Mouse (Mus musculus) gastrocnemius, postnatal 25 days (tissue): ENCODE results near the gene Dnm2. TPM values are rescaled to one million over a fixed set of nuclear protein-coding genes. Genes with fewer than 3 reads are reported as not detected.
"Not testable (repeated sequence)": the region's sequence is repeated elsewhere in the genome, so short reads cannot be mapped to it uniquely, and the experiment has no call there.

ENCODE experiments used
- DNase-seq: peaks from one replicate; pipeline ENCODE4 v3.0.0; 2022
- total RNA-seq, 2 experiments: library from RNA; stranded (reverse); gene quantifications; 1 replicate in 1 of 2; 2 replicates in 1 of 2; pipeline ENCODE4 v1.2.3; 2021

Gene Dnm2
- total RNA-seq, 2 experiments from 2014 or later: 39.9 to 41.6 TPM

DNA sequence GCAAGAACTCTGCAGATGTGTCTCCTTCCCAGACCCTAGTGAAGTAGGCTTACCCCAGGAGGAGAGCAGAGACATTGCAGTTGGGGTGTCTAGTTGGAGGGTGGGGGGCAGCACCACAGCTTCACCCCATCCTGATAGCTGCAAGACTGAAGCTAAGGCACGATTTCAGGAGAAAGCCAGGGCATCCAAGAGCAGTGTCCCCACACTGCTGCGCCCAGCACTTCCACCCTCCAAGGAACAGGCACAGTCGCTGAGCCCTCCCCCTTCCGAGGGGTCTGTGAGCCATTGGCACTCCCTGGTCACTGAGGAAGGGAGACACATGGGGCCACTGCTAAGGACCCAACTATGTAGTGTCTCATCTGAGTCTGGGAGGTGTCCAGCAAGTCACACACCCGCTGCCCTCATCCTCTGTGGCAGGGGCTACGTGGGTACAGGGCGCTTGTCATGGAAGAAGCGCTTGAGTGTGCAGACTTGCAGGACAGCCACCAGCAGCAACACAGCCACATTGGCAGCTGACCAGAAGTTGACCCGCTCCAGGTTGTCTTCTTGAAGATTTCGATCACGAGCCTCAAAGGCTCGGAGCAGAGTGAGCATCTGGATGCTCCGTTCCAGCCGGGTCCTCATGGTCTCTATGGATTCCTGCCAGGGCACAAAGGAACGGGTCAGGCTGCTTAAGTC is 83.2 kb downstream of the Dnm2 start:
- DNase-seq: no peak

DNA sequence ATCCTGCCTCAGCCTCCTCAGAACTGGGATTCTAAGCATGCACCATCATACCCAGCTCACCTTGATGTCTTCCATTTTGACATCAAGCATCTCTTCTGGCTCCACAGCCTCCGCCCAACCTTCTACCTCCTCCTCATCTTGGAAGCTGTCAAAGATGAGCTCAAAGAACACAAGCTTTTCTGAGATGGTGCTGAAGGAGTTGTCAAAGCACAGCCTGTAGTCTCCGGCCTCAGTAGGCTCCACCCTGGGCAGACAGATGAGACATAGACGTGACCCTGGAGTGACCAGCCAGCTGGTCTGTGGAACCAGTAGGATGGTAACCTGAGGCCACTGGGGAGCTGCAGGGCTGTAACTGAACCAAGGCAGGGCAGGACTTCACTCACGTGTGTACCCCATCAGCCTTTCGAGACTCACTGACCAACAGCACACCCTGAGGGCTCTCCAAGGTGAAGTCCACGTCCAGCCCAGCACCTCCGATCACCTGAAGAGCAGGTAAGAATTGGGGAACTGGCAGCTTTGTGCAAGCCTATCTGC is 84.2 kb downstream of the Dnm2 start:
- no peak for DNase-seq

- DNase-seq: peak; percentile 94
These were observed 85.3 kb downstream of the Dnm2 start, which contains the start of gene Tmed1 for GRCm38 (mm10) chr9:21509772-21510688. Tmed1 (minus strand) TSS chr9:21510252.

- DNase-seq: no peak
These were observed 85.9 kb downstream of the Dnm2 start for GRCm38 (mm10) chr9:21510689-21511015.

GRCm38 (mm10) chr9:21511052-21511451 is 86.3 kb downstream of the Dnm2 start:
- no peak for DNase-seq

DNA sequence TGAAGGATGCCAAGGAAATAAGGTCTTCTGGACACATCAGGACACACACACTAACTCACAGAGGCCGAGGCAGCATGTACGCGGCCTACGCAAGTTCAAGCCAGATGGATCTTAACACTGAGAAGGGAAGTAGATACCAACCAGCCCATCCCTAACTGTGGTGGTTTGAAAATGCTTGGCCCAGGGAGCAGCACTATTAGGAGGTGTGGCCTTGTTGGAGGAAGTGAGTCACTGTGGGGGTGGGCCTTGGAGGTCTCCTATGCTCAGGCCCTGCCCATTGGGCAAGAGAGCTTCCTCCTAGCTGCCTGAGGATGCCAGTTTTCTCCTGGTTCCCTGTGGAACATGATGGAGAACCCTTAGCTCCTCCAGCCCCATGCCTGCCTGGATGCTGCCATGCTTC is 88.8 kb downstream of the Dnm2 start:
- DNase-seq: no peak

DNA sequence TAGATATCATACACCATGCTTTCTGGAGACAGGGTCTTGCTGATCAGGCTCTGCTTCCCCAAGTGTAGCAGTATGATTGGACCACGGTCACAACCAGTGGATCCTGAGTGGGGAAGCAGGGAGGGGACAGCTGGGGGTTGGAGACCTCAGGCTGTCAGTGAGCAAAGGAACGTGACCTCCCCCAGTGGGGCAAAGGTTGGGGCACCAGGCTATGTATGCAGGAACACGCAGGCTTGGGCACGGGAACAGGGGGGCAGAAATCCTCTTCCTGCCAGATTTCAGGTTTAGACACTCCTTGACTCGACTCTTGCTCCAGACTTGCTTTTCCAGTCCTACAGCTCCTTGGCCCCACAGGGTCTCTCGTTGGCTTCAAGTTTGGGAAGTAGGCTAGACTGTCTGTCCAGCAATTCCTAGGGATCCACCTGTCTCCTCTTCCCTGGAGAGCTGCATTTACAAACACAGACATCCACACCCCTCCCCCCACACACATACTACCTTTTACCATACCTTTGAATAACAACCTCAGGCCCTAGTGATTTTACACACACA is 93.3 kb downstream of the Dnm2 start:
- DNase-seq: no peak

DNA sequence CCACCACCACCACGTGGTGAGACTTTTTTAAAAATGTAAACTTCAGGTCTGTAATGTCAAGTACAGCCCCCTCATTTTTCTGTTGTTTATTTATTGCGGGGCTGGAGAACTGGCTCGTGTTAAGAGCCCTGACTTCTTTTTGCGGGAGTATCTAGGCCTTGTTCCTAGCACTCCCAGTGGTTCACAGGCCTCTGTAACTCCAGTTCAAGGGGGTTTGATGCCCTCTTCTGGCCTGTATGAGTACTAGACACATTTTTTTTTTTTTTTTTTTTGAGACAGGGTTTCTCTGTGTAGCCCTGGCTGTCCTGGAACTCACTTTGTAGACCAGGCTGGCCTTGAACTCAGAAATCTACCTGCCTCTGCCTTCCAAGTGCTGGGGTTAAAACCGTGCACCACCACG is 94.0 kb downstream of the Dnm2 start:
- DNase-seq: not testable (repeated sequence)

- DNase-seq: no peak
These were observed 100.6 kb downstream of the Dnm2 start for GRCm38 (mm10) chr9:21525142-21525936.

- DNase-seq: no peak
These were observed 101.4 kb downstream of the Dnm2 start, which contains the start of gene AB124611 for GRCm38 (mm10) chr9:21525937-21526633. AB124611 (plus strand) TSS chr9:21526176.

- no peak for DNase-seq
These were observed 101.9 kb downstream of the Dnm2 start for GRCm38 (mm10) chr9:21526634-21526944.

- DNase-seq: no peak
These were observed 102.5 kb downstream of the Dnm2 start for GRCm38 (mm10) chr9:21527100-21527801.

DNA sequence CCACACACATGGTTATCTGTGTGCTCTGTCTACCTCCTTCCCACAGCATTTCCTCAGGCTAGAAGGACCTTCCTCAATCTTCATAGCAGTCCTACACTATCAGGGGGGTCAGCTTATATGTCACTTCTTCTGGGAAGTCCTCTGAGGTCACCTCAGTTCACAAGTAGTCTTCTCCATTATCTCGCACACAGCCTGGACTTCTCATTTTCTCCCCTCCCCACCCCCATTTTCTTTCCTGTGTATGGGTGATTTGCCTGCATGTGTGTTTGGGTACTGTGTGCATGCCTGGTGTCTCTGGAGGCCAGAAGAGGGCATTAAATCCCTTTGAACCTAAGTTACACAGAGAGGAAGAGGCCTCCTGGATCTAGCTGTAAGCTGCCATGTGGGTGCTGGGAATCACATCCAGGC is 103.2 kb downstream of the Dnm2 start:
- no peak for DNase-seq

DNA sequence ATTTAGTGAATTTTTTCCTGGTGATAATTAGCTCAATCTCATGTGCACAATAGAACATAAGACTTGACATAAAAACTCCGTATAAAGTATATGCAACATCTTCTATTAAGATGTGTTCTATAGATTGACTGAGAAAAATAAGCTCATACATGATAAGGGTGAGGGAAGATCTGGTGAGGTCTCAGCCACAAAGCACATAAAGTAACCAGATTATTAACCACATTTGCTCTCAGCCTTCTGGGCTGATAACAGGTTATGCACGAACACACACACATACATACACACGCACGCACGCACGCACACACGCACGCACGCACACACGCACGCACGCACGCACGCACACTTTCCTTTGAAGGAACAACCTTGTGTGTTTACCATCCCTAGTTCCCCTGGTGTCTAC is 111.8 kb downstream of the Dnm2 start:
- DNase-seq: no peak

GRCm38 (mm10) chr9:21537009-21537408 is 112.3 kb downstream of the Dnm2 start:
- DNase-seq: no peak

DNA sequence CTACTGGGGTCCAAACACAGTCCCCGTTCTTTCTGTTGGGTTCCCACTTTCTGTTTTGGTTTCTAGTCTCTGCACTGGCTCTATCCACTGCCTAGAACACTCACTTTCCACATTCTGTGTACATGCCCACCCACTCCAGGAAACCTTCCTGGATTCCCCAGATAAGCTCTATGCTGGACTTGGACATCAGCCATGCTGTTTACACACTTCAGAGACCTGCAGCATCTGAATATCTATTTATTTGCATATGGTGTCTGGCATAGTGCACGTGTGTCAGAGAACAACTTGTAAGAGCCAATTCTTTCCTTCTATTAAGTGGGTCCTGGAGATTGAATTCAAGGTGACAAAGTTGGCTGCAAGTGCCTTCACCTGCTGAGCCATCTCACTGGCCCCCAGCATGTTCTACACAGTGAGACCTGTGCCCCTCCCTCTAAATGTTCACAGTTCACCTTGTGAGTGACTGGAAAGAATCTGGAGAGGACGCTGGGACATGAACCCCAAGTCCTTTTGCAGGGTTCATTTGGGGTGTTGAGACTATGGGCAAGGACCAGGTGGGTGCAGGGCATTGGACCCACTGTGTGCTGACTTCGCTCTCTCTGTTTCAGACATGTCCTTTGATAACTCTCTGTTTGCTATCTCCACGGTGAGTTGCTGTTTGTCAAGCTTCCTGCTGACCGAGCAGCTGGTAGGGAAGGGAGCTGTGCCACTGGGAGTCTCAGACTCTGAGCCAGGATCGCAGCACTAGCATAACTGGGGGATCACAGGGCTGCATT is 115.5 kb downstream of the Dnm2 start:
- DNase-seq: no peak

GRCm38 (mm10) chr9:21542001-21542400 is 117.3 kb downstream of the Dnm2 start:
- DNase-seq: not testable (repeated sequence)

- no peak for DNase-seq
These were observed 120.7 kb downstream of the Dnm2 start for GRCm38 (mm10) chr9:21545351-21545915.

GRCm38 (mm10) chr9:21545916-21546788 is 121.4 kb downstream of the Dnm2 start:
- DNase-seq: peak; percentile 100
